Mouse (Mus musculus) embryo, embryonic 11 days (tissue): ENCODE data around the gene Rpl27a.

Experiments used
- DNase-seq: peaks from one replicate; pipeline ENCODE4 v3.0.0-alpha.2; 2015

The Rpl27a gene

GRCm38 (mm10) chr7:109566841-109567768 lies 48.2 kb downstream of the Rpl27a start:
- no peak for DNase-seq

GRCm38 (mm10) chr7:109568391-109568892 lies 49.5 kb downstream of the Rpl27a start:
- no peak for DNase-seq
